12 mouse cellular contexts compared by ENCODE assay signal in the genomic region with DNA sequence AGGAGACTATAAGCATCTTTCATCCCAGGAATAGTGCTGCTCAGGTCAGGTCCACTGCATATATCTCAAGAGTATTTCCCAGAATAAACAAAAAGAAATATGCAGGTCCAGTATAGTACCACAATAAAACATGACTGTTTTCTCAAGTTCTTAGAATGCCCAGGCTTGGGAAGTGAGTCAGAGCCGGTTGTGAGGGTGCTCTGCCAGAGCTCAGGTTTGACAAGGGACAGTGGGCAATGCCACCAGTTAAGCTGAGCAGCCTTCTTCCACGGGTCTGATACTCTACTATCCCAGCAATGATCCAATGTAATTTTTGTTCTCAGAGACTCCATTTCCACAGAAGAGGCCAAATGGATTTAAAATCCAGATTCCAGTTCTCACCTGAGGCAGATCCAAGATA. TPM values are rescaled to one million over a fixed set of nuclear protein-coding genes. Genes with fewer than 3 reads are reported as not detected.
DNase-seq lines count a peak whose midpoint lies in the region; ATAC-seq and TF ChIP-seq lines count a peak whose summit lies in the region.
"Had no signal": no experiment of that assay in that cellular context is flagged by ENCODE, and none has a peak within 500 bp of the region (broad histone marks: within the 10 kb centered on the region; RNA-seq: fewer than 3 reads in every experiment).

No protein-coding gene starts in this region.

- H3K4me2 ChIP-seq in forebrain, embryonic 11.5 days (ENCODE audit: low read depth, low read length, severe bottlenecking): no peak overlapping the region
- no peak overlapping the region for H3K4me2 ChIP-seq in forebrain, embryonic 12.5 days
- peak overlapping the region; percentile 97 for H3K4me2 ChIP-seq in hindbrain, embryonic 15.5 days
- H3K4me2 ChIP-seq in hindbrain, embryonic 11.5 days (replicated peaks; ENCODE audit: low read depth, low read length): no peak overlapping the region
- H3K4me2 ChIP-seq in CH12.LX (ENCODE audit: insufficient read depth, low read depth, poor library complexity, severe bottlenecking): peak overlapping the region; percentile 79
- peak overlapping the region; percentile 99; the same call in 1 of the 2 replicates for H3K4me2 ChIP-seq in intestine, postnatal 0 days (replicated peaks; ENCODE audit: low read depth)

- no peak overlapping the region for H3K27ac ChIP-seq in forebrain, embryonic 11.5 days (ENCODE audit: low read depth, low read length)
- H3K27ac ChIP-seq in forebrain, embryonic 12.5 days: no peak overlapping the region
- peak overlapping the region; percentile 87 for H3K27ac ChIP-seq in hindbrain, embryonic 15.5 days (replicated peaks)
- H3K27ac ChIP-seq in hindbrain, embryonic 11.5 days (ENCODE audit: low read depth, low read length): no peak overlapping the region
- H3K27ac ChIP-seq in CH12.LX (ENCODE audit: insufficient read depth, low read depth): no peak overlapping the region
- H3K27ac ChIP-seq in intestine, postnatal 0 days (ENCODE audit: low read depth, low read length): no peak overlapping the region
- H3K27ac ChIP-seq: kidney, embryonic 15.5 days; limb, embryonic 15.5 days; neural tube, embryonic 12.5 days had no signal

- in situ Hi-C loops in CH12.LX (cut with MboI; ENCODE audit: low pct_ligation_motif_present, low pct_unique_long_range_greater_than_20kb, low sequenced_read_pairs): loop anchor here (25.0 kb wide), 1 partner anchor 784 kb away; a partner anchor contains a TSS

- dilution Hi-C loops in CH12.LX (cut with MboI; ENCODE audit: extremely low pct_ligation_motif_present, extremely low pct_unique_long_range_greater_than_20kb, low sequenced_read_pairs): no loop called here

- H3K9ac ChIP-seq in forebrain, embryonic 11.5 days (ENCODE audit: low read length): no peak overlapping the region
- no peak overlapping the region for H3K9ac ChIP-seq in forebrain, embryonic 12.5 days
- H3K9ac ChIP-seq in hindbrain, embryonic 15.5 days: peak overlapping the region; percentile 64
- H3K9ac ChIP-seq in hindbrain, embryonic 11.5 days (ENCODE audit: low read depth, low read length): no peak overlapping the region
- H3K9ac ChIP-seq in CH12.LX (ENCODE audit: insufficient read depth, low read depth): peak overlapping the region; percentile 78
- no peak overlapping the region for H3K9ac ChIP-seq in intestine, postnatal 0 days (ENCODE audit: low read depth, low read length)

- peaks cover 51% of the 10 kb centered on the region for H3K79me2 ChIP-seq in CH12.LX (replicated peaks; ENCODE audit: control insufficient read depth, extremely low read depth, insufficient read depth, poor library complexity, severe bottlenecking)

- no peaks in the 10 kb centered on the region for H3K36me3 ChIP-seq in forebrain, embryonic 11.5 days (ENCODE audit: control insufficient read depth, insufficient read depth, low read length)
- no peaks in the 10 kb centered on the region for H3K36me3 ChIP-seq in forebrain, embryonic 12.5 days (replicated peaks)
- 0 out of 2 replicates have a peak, but pooled peaks cover 4% of the 10 kb centered on the region for H3K36me3 ChIP-seq in hindbrain, embryonic 15.5 days
- no peaks in the 10 kb centered on the region for H3K36me3 ChIP-seq in hindbrain, embryonic 11.5 days (ENCODE audit: control insufficient read depth, insufficient read depth, low read length)
- H3K36me3 ChIP-seq in CH12.LX (replicated peaks in 1 of 2; ENCODE audit: control insufficient read depth in 1 of 2, insufficient read depth in 1 of 2, low read length in 1 of 2): peaks cover 0 to 28% of the 10 kb centered on the region in 2 experiments
- H3K36me3 ChIP-seq in intestine, postnatal 0 days (ENCODE audit: control insufficient read depth, insufficient read depth): peaks cover 5% of the 10 kb centered on the region; the same call in 1 of the 2 replicates
- H3K36me3 ChIP-seq: kidney, embryonic 15.5 days; limb, embryonic 15.5 days; neural tube, embryonic 12.5 days had no signal

- WGBS in forebrain, embryonic 11.5 days: 85% methylated on average over 2 of the region's 2 CpGs
- 83% methylated on average over 2 of the region's 2 CpGs for WGBS in forebrain, embryonic 12.5 days
- WGBS in hindbrain, embryonic 15.5 days: 71% methylated on average over 2 of the region's 2 CpGs
- WGBS in hindbrain, embryonic 11.5 days: 75% methylated on average over 2 of the region's 2 CpGs
- WGBS in intestine, postnatal 0 days: 67% methylated on average over 2 of the region's 2 CpGs

- H3K4me1 ChIP-seq in forebrain, embryonic 11.5 days (replicated peaks; ENCODE audit: control insufficient read depth, insufficient read depth, low read length): no peaks in the 10 kb centered on the region
- peaks cover 15% of the 10 kb centered on the region for H3K4me1 ChIP-seq in forebrain, embryonic 12.5 days
- peaks cover 24% of the 10 kb centered on the region for H3K4me1 ChIP-seq in hindbrain, embryonic 15.5 days (replicated peaks)
- no peaks in the 10 kb centered on the region; the same call in 1 of the 2 replicates for H3K4me1 ChIP-seq in hindbrain, embryonic 11.5 days (replicated peaks; ENCODE audit: control insufficient read depth, insufficient read depth, low read length)
- H3K4me1 ChIP-seq in CH12.LX (ENCODE audit: control insufficient read depth in 1 of 2, insufficient read depth in 2 of 2): peaks cover 4 to 52% of the 10 kb centered on the region in 2 experiments; a peak in 3 of 4 replicates
- H3K4me1 ChIP-seq in intestine, postnatal 0 days (replicated peaks; ENCODE audit: control insufficient read depth, insufficient read depth, low read length): peaks cover 7% of the 10 kb centered on the region; the same call in 1 of the 2 replicates

- H3K4me3 ChIP-seq in forebrain, embryonic 11.5 days (ENCODE audit: low read depth, low read length): no peak overlapping the region
- H3K4me3 ChIP-seq in forebrain, embryonic 12.5 days (replicated peaks): no peak overlapping the region
- H3K4me3 ChIP-seq in hindbrain, embryonic 15.5 days: peak overlapping the region; percentile 59
- no peak overlapping the region for H3K4me3 ChIP-seq in hindbrain, embryonic 11.5 days (ENCODE audit: low read depth, low read length)
- peak overlapping the region; percentile 36 to 95 (median 64) for H3K4me3 ChIP-seq in CH12.LX (replicated peaks in 1 of 3; ENCODE audit: low read depth in 2 of 3, low read length in 2 of 3, poor library complexity in 1 of 3)
- H3K4me3 ChIP-seq in intestine, postnatal 0 days (ENCODE audit: low read depth, low read length): no peak overlapping the region

- peak; percentile 14 for DNase-seq in forebrain, embryonic 11.5 days (ENCODE audit: low spot score)
- DNase-seq in hindbrain, embryonic 11.5 days (ENCODE audit: low spot score): no peak
- DNase-seq in CH12.LX (ENCODE audit: extremely low read depth) (no peak), MN1 (ENCODE audit: low spot score) (no peak)
- DNase-seq in thymus, postnatal 25 days: no peak
- DNase-seq: adrenal gland, postnatal 36 days had no signal

- H3K9me3 ChIP-seq in forebrain, embryonic 11.5 days (ENCODE audit: control insufficient read depth, low read length): no peaks in the 10 kb centered on the region
- no peaks in the 10 kb centered on the region for H3K9me3 ChIP-seq in forebrain, embryonic 12.5 days
- H3K9me3 ChIP-seq in hindbrain, embryonic 15.5 days: no peaks in the 10 kb centered on the region
- no peaks in the 10 kb centered on the region for H3K9me3 ChIP-seq in hindbrain, embryonic 11.5 days (ENCODE audit: control insufficient read depth, low read length)
- H3K9me3 ChIP-seq in CH12.LX (replicated peaks; ENCODE audit: low read length): no peaks in the 10 kb centered on the region
- no peaks in the 10 kb centered on the region for H3K9me3 ChIP-seq in intestine, postnatal 0 days (ENCODE audit: control insufficient read depth)
- H3K9me3 ChIP-seq: kidney, embryonic 15.5 days; limb, embryonic 15.5 days; neural tube, embryonic 12.5 days had no signal

- no peak for ATAC-seq in forebrain, embryonic 11.5 days (replicated peaks; ENCODE audit: low FRiP score)
- ATAC-seq in forebrain, embryonic 12.5 days (ENCODE audit: low FRiP score): no peak
- no peak for ATAC-seq in hindbrain, embryonic 15.5 days (ENCODE audit: low FRiP score, low read depth)
- ATAC-seq in hindbrain, embryonic 11.5 days (ENCODE audit: low FRiP score): no peak
- ATAC-seq in intestine, postnatal 0 days: no peak

- TF ChIP-seq CTCF in CH12.LX (conservative IDR thresholded peaks at IDR 0.05 in 1 of 2, IDR thresholded peaks at IDR 0.05 in 1 of 2; ENCODE audit: low read depth in 2 of 2, low read length in 2 of 2): no peak
- TF ChIP-seq CTCF in intestine, postnatal 0 days (IDR thresholded peaks at IDR 0.05; ENCODE audit: low read depth): no peak

- no peak for TF ChIP-seq RAD21 in CH12.LX (IDR thresholded peaks at IDR 0.05; ENCODE audit: low read depth, low read length)

- no peaks in the 10 kb centered on the region for H3K27me3 ChIP-seq in forebrain, embryonic 11.5 days (ENCODE audit: control insufficient read depth, insufficient read depth, low read length)
- peaks cover 6% of the 10 kb centered on the region; the same call in 1 of the 2 replicates for H3K27me3 ChIP-seq in forebrain, embryonic 12.5 days
- H3K27me3 ChIP-seq in hindbrain, embryonic 15.5 days: no peaks in the 10 kb centered on the region
- H3K27me3 ChIP-seq in hindbrain, embryonic 11.5 days (ENCODE audit: control insufficient read depth, insufficient read depth, low read length): no peaks in the 10 kb centered on the region
- H3K27me3 ChIP-seq in CH12.LX (replicated peaks): no peaks in the 10 kb centered on the region
- H3K27me3 ChIP-seq in intestine, postnatal 0 days (replicated peaks; ENCODE audit: control insufficient read depth, insufficient read depth, low read length): no peaks in the 10 kb centered on the region
- H3K27me3 ChIP-seq: kidney, embryonic 15.5 days; neural tube, embryonic 12.5 days had no signal

- TF ChIP-seq POLR2A in CH12.LX (IDR thresholded peaks at IDR 0.05; ENCODE audit: low read depth, low read length): no peak

- TF ChIP-seq EP300 in CH12.LX (IDR thresholded peaks at IDR 0.05; ENCODE audit: low read length): no peak

TF ChIP-seq in CH12.LX, 34 proteins besides CTCF, POLR2A, EP300 and RAD21:
- TF ChIP-seq ELF1 (IDR thresholded peaks at IDR 0.05; ENCODE audit: low read depth, low read length) (no peak), MAFK (IDR thresholded peaks at IDR 0.05; ENCODE audit: insufficient replicate concordance, low read length) (no peak)
TF ChIP-seq in CH12.LX: peak in this region for 0.

RNA-seq across cellular contexts. Expression of a gene that starts 2.3 kb away (rescaled TPM):
- polyA plus RNA-seq in forebrain, embryonic 11.5 days (2014; fragmentation: Nextera tagmentation; extraction: Ambion mirVana): 16.7 and 17.3 TPM in 2 replicates
- polyA plus RNA-seq in forebrain, embryonic 12.5 days (2016; fragmentation: Nextera tagmentation; extraction: Ambion mirVana): 29.6 and 30.1 TPM in 2 replicates
- polyA plus RNA-seq in hindbrain, embryonic 15.5 days (2015; fragmentation: Nextera tagmentation; extraction: Ambion mirVana): 441 and 470 TPM in 2 replicates
- polyA plus RNA-seq in hindbrain, embryonic 11.5 days (2014; fragmentation: Nextera tagmentation; extraction: Ambion mirVana): 46.8 and 56.5 TPM in 2 replicates
- total RNA-seq in CH12.LX (2012; rRNA removed): 247 and 417 TPM in 2 replicates
- total RNA-seq in CH12.LX (2014; rRNA removed): 204 and 211 TPM in 2 replicates
- 239 and 265 TPM in 2 replicates for polyA plus RNA-seq in CH12.LX (2012; ENCODE audit: insufficient read length, low read depth)
- polyA plus RNA-seq in intestine, postnatal 0 days (2015; fragmentation: Nextera tagmentation; extraction: Ambion mirVana): 75.7 and 77.6 TPM in 2 replicates

Comparison
In these comparisons a context has a peak if more than half of its experiments do, and no peak if none do; other contexts are left out.
1. H3K4me2 ChIP-seq: peak in hindbrain, embryonic 15.5 days (single experiment), CH12.LX (single experiment) and intestine, postnatal 0 days (single experiment); none in forebrain, embryonic 11.5 days (single experiment), forebrain, embryonic 12.5 days (single experiment) and hindbrain, embryonic 11.5 days (single experiment).
2. H3K4me3 ChIP-seq: peak in hindbrain, embryonic 15.5 days (single experiment) and CH12.LX (3 of 3); none in forebrain, embryonic 11.5 days (single experiment), forebrain, embryonic 12.5 days (single experiment), hindbrain, embryonic 11.5 days (single experiment) and intestine, postnatal 0 days (single experiment).
3. H3K9ac ChIP-seq: peak in hindbrain, embryonic 15.5 days (single experiment) and CH12.LX (single experiment); none in forebrain, embryonic 11.5 days (single experiment), forebrain, embryonic 12.5 days (single experiment), hindbrain, embryonic 11.5 days (single experiment) and intestine, postnatal 0 days (single experiment).